In the genomic region with DNA sequence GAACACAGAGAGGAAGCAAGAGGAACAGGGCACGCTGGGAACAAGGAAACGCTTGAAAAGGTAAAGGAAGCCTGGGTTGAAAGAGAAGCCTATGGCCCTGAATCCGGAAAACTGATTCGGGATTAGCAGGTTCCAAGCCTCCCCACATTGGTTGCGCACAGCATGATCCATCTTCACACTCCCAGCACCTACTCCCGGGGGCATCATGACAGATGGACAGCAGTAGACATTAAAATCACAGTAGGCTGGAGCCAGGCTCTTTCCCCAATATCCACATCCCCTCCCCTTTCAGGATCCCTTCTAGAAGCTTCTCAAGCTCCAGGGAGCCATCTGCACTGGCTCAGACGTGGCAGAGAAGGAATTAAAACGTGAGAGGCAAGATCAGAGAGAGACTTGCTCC, we compare ENCODE assay signal across 17 mouse cellular contexts. TPM values are rescaled to one million over a fixed set of nuclear protein-coding genes. Genes with fewer than 3 reads are reported as not detected.
DNase-seq lines count a peak whose midpoint lies in the region; ATAC-seq and TF ChIP-seq lines count a peak whose summit lies in the region.
"Had no signal": no experiment of that assay in that cellular context is flagged by ENCODE, and none has a peak within 500 bp of the region (broad histone marks: within the 10 kb centered on the region; RNA-seq: fewer than 3 reads in every experiment).

No protein-coding gene starts in this region.

- no peak for ATAC-seq in forebrain, embryonic 11.5 days (replicated peaks; ENCODE audit: low FRiP score)
- no peak for ATAC-seq in lung, embryonic 15.5 days (ENCODE audit: borderline replicate concordance, extremely low read depth, low FRiP score, low TSS enrichment)
- ATAC-seq in forebrain, embryonic 14.5 days = no peak
- no peak for ATAC-seq in granulocyte monocyte progenitor cell, adult 5-6 weeks (replicated peaks; ENCODE audit: poor library complexity, severe bottlenecking)
- ATAC-seq: intestine, embryonic 16.5 days had no signal

- WGBS in forebrain, embryonic 10.5 days = 65% methylated on average over 8 of the region's 8 CpGs
- WGBS in forebrain, embryonic 11.5 days = 61% methylated on average over 8 of the region's 8 CpGs
- 40% methylated on average over 8 of the region's 8 CpGs for WGBS in lung, embryonic 15.5 days
- 50% methylated on average over 8 of the region's 8 CpGs for WGBS in lung, adult 2 months
- WGBS in forebrain, embryonic 14.5 days = 56% methylated on average over 8 of the region's 8 CpGs

- peaks cover 56% of the 10 kb centered on the region for H3K4me1 ChIP-seq in forebrain, embryonic 10.5 days
- H3K4me1 ChIP-seq in forebrain, embryonic 11.5 days (replicated peaks; ENCODE audit: control insufficient read depth, insufficient read depth, low read length) = peaks cover 23% of the 10 kb centered on the region; the same call in 1 of the 2 replicates
- peaks cover 32% of the 10 kb centered on the region for H3K4me1 ChIP-seq in lung, embryonic 15.5 days
- H3K4me1 ChIP-seq in lung, adult 2 months (ENCODE audit: control insufficient read depth, insufficient read depth, low read length) = peaks cover 2% of the 10 kb centered on the region
- peaks cover 39% of the 10 kb centered on the region for H3K4me1 ChIP-seq in forebrain, embryonic 14.5 days (ENCODE audit: control insufficient read depth, insufficient read depth, low read length)

- no peak for DNase-seq in forebrain, embryonic 10.5 days (ENCODE audit: extremely low spot score, low spot score)
- DNase-seq in forebrain, embryonic 11.5 days (ENCODE audit: low spot score) = no peak
- DNase-seq in lung, adult 2 months = no peak
- DNase-seq in brain, adult 2 months (ENCODE audit: low read depth, low spot score) = peak; percentile 4
- peak; percentile 27 for DNase-seq in forebrain, embryonic 14.5 days (ENCODE audit: low spot score)
- no peak for DNase-seq in urinary bladder, adult 2 months (ENCODE audit: low spot score)
- DNase-seq: B cell, adult 2 months; cerebellum, postnatal 36 days; gastrocnemius, postnatal 25 days; heart, postnatal 36 days; kidney, postnatal 25 days; liver, embryonic 13.5 days had no signal

- no peak for TF ChIP-seq CTCF in lung, adult 2 months (IDR thresholded peaks at IDR 0.05; ENCODE audit: insufficient read depth, low read length)

- H3K27me3 ChIP-seq in forebrain, embryonic 10.5 days (ENCODE audit: poor library complexity, severe bottlenecking) = peaks cover 11% of the 10 kb centered on the region; the same call in 1 of the 2 replicates
- no peaks in the 10 kb centered on the region for H3K27me3 ChIP-seq in forebrain, embryonic 11.5 days (ENCODE audit: control insufficient read depth, insufficient read depth, low read length)
- H3K27me3 ChIP-seq in lung, embryonic 15.5 days = no peaks in the 10 kb centered on the region; the same call in 1 of the 2 replicates
- H3K27me3 ChIP-seq in forebrain, embryonic 14.5 days (replicated peaks; ENCODE audit: control insufficient read depth, insufficient read depth, low read length) = no peaks in the 10 kb centered on the region
- H3K27me3 ChIP-seq: neural tube, embryonic 12.5 days had no signal

- H3K9me3 ChIP-seq in forebrain, embryonic 10.5 days = no peaks in the 10 kb centered on the region
- no peaks in the 10 kb centered on the region for H3K9me3 ChIP-seq in forebrain, embryonic 11.5 days (ENCODE audit: control insufficient read depth, low read length)
- no peaks in the 10 kb centered on the region for H3K9me3 ChIP-seq in lung, embryonic 15.5 days
- H3K9me3 ChIP-seq in forebrain, embryonic 14.5 days (replicated peaks; ENCODE audit: control insufficient read depth, low read length) = no peaks in the 10 kb centered on the region
- H3K9me3 ChIP-seq: liver, embryonic 13.5 days; neural tube, embryonic 12.5 days had no signal

- H3K36me3 ChIP-seq in forebrain, embryonic 10.5 days (replicated peaks) = no peaks in the 10 kb centered on the region
- no peaks in the 10 kb centered on the region for H3K36me3 ChIP-seq in forebrain, embryonic 11.5 days (ENCODE audit: control insufficient read depth, insufficient read depth, low read length)
- no peaks in the 10 kb centered on the region for H3K36me3 ChIP-seq in lung, embryonic 15.5 days
- H3K36me3 ChIP-seq in forebrain, embryonic 14.5 days (ENCODE audit: control insufficient read depth, insufficient read depth, low read length) = no peaks in the 10 kb centered on the region
- H3K36me3 ChIP-seq: liver, embryonic 13.5 days; neural tube, embryonic 12.5 days had no signal

- H3K4me2 ChIP-seq in forebrain, embryonic 11.5 days (ENCODE audit: low read depth, low read length, severe bottlenecking) = no peak overlapping the region
- no peak overlapping the region for H3K4me2 ChIP-seq in lung, embryonic 15.5 days
- no peak overlapping the region for H3K4me2 ChIP-seq in forebrain, embryonic 14.5 days (ENCODE audit: low read length)
- H3K4me2 ChIP-seq: heart, embryonic 11.5 days; liver, embryonic 13.5 days; neural tube, embryonic 12.5 days had no signal

- peak overlapping the region; percentile 95; the same call in 1 of the 2 replicates for H3K27ac ChIP-seq in forebrain, embryonic 10.5 days
- no peak overlapping the region for H3K27ac ChIP-seq in forebrain, embryonic 11.5 days (ENCODE audit: low read depth, low read length)
- H3K27ac ChIP-seq in lung, embryonic 15.5 days = peak overlapping the region; percentile 78
- 0 out of 2 replicates have a peak overlapping the region, but pooled peaks have one; percentile 11 for H3K27ac ChIP-seq in forebrain, embryonic 14.5 days (ENCODE audit: low read depth, low read length)
- H3K27ac ChIP-seq: liver, embryonic 13.5 days; neural tube, embryonic 12.5 days had no signal

- H3K4me3 ChIP-seq in forebrain, embryonic 10.5 days = no peak overlapping the region
- H3K4me3 ChIP-seq in forebrain, embryonic 11.5 days (ENCODE audit: low read depth, low read length) = no peak overlapping the region
- no peak overlapping the region for H3K4me3 ChIP-seq in lung, embryonic 15.5 days
- H3K4me3 ChIP-seq in lung, adult 2 months (replicated peaks; ENCODE audit: extremely low read depth, low read depth, low read length) = no peak overlapping the region
- no peak overlapping the region for H3K4me3 ChIP-seq in forebrain, embryonic 14.5 days (ENCODE audit: low read depth, low read length)
- H3K4me3 ChIP-seq: liver, embryonic 13.5 days; neural tube, embryonic 12.5 days had no signal

- TF ChIP-seq POLR2A in lung, adult 2 months (IDR thresholded peaks at IDR 0.05; ENCODE audit: borderline replicate concordance, extremely low read depth, low read depth, low read length) = no peak

- H3K9ac ChIP-seq in forebrain, embryonic 11.5 days (ENCODE audit: low read length) = no peak overlapping the region
- no peak overlapping the region for H3K9ac ChIP-seq in lung, embryonic 15.5 days
- no peak overlapping the region for H3K9ac ChIP-seq in forebrain, embryonic 14.5 days (ENCODE audit: low read length)
- H3K9ac ChIP-seq: liver, embryonic 13.5 days; neural tube, embryonic 12.5 days had no signal

RNA-seq across cellular contexts. Expression of a gene that starts 35.4 kb away (rescaled TPM):
- 136 and 164 TPM in 2 replicates for polyA plus RNA-seq in forebrain, embryonic 10.5 days (2016; fragmentation: Nextera tagmentation; extraction: Ambion mirVana)
- 144 and 155 TPM in 2 replicates for polyA plus RNA-seq in forebrain, embryonic 11.5 days (2014; fragmentation: Nextera tagmentation; extraction: Ambion mirVana)
- polyA plus RNA-seq in lung, embryonic 15.5 days (2015; fragmentation: Nextera tagmentation; extraction: Ambion mirVana) = 57.3 and 58.8 TPM in 2 replicates
- polyA plus RNA-seq in lung, adult 2 months (2012; rRNA removed) = 2.2 and 2.6 TPM in 2 replicates
- polyA plus RNA-seq in forebrain, embryonic 14.5 days (2014; fragmentation: Nextera tagmentation; extraction: Ambion mirVana) = 103 and 132 TPM in 2 replicates
- not detected in 2 replicates for total RNA-seq in granulocyte monocyte progenitor cell, adult 5-6 weeks (2014; fragmentation: Nextera tagmentation)
- 0.26 TPM in 1 of 2 replicates, not detected in the other for total RNA-seq in granulocyte monocyte progenitor cell, adult 5-6 weeks (2017)
- polyA plus RNA-seq in urinary bladder, adult 2 months (2012; rRNA removed) = 0.74 and 0.78 TPM in 2 replicates

Comparison
In these comparisons a context has a peak if more than half of its experiments do, and no peak if none do; other contexts are left out.
1. DNase-seq: peak in brain, adult 2 months (single experiment) and forebrain, embryonic 14.5 days (single experiment); none in forebrain, embryonic 10.5 days (single experiment), forebrain, embryonic 11.5 days (single experiment), lung, adult 2 months (single experiment) and urinary bladder, adult 2 months (single experiment).
2. RNA of a gene that starts 35.4 kb away (polyA plus RNA-seq): 144 to 155 TPM in forebrain, embryonic 11.5 days, 136 to 164 TPM in forebrain, embryonic 10.5 days, 103 to 132 TPM in forebrain, embryonic 14.5 days and 57.3 to 58.8 TPM in lung, embryonic 15.5 days; 2.2 to 2.6 TPM in lung, adult 2 months and 0.74 to 0.78 TPM in urinary bladder, adult 2 months; every median in the first group is over 10 times any median in the second.